Mouse (Mus musculus) midbrain, embryonic 15.5 days (tissue): ENCODE measurements around the gene Ahnak. TPM values are rescaled to one million over a fixed set of nuclear protein-coding genes. Genes with fewer than 3 reads are reported as not detected.
"Not testable (repeated sequence)": the region's sequence is repeated elsewhere in the genome, so short reads cannot be mapped to it uniquely, and the experiment has no call there.

Experiments
- ATAC-seq: fragments of 200-750 bp; cut with Nextera tagmentation; replicated peaks from 2 replicates; pipeline ENCODE4 v1.8.0; 2017; ENCODE audit warnings: moderate TSS enrichment
- H3K27ac ChIP-seq: fragments of 300-500 bp; sonication (generic); 2 replicates; pipeline ENCODE4 v1.5.1; 2015; ENCODE audit warnings: mild to moderate bottlenecking, inconsistent platforms
- H3K27me3 ChIP-seq: fragments of 300-500 bp; sonication (generic); replicated peaks from 2 replicates; pipeline ENCODE4 v1.6.1; 2015; ENCODE audit warnings: inconsistent platforms
- H3K36me3 ChIP-seq: fragments of 300-500 bp; sonication (generic); replicated peaks from 2 replicates; pipeline ENCODE4 v1.6.1; 2015; ENCODE audit warnings: inconsistent platforms
- H3K4me1 ChIP-seq: fragments of 300-500 bp; sonication (generic); 2 replicates; pipeline ENCODE4 v1.6.1; 2015; ENCODE audit warnings: inconsistent platforms
- H3K4me2 ChIP-seq: fragments of 300-500 bp; sonication (generic); 2 replicates; pipeline ENCODE4 v1.6.1; 2015; ENCODE audit warnings: inconsistent platforms, mild to moderate bottlenecking, moderate library complexity
- H3K4me3 ChIP-seq: fragments of 300-500 bp; sonication (generic); 2 replicates; pipeline ENCODE4 v1.5.1; 2015; ENCODE audit warnings: mild to moderate bottlenecking, inconsistent platforms
- H3K9ac ChIP-seq: fragments of 300-500 bp; sonication (generic); 2 replicates; pipeline ENCODE4 v1.6.1; 2015; ENCODE audit warnings: mild to moderate bottlenecking, inconsistent platforms
- H3K9me3 ChIP-seq: fragments of 300-500 bp; sonication (generic); 2 replicates; pipeline ENCODE4 v1.6.1; 2016; ENCODE audit warnings: inconsistent platforms
- WGBS: fragments of 180-500 bp; shearing (Covaris S2); methylation state at CpG from one replicate; pipeline ENCODE4 v1.1.7; 2015; ENCODE audit warnings: mixed read lengths; 5-methylcytosine and 5-hydroxymethylcytosine counted together
- polyA plus RNA-seq: library from polyadenylated mRNA; unstranded; fragments of >200 nt; fragmentation: Nextera tagmentation; extraction: Ambion mirVana; gene quantifications from 2 replicates; pipeline ENCODE4 v1.2.1, GENCODE M21; 2015

Ahnak gene
- polyA plus RNA-seq, 1 experiment from 2014 or later, result 4.9 TPM

DNA sequence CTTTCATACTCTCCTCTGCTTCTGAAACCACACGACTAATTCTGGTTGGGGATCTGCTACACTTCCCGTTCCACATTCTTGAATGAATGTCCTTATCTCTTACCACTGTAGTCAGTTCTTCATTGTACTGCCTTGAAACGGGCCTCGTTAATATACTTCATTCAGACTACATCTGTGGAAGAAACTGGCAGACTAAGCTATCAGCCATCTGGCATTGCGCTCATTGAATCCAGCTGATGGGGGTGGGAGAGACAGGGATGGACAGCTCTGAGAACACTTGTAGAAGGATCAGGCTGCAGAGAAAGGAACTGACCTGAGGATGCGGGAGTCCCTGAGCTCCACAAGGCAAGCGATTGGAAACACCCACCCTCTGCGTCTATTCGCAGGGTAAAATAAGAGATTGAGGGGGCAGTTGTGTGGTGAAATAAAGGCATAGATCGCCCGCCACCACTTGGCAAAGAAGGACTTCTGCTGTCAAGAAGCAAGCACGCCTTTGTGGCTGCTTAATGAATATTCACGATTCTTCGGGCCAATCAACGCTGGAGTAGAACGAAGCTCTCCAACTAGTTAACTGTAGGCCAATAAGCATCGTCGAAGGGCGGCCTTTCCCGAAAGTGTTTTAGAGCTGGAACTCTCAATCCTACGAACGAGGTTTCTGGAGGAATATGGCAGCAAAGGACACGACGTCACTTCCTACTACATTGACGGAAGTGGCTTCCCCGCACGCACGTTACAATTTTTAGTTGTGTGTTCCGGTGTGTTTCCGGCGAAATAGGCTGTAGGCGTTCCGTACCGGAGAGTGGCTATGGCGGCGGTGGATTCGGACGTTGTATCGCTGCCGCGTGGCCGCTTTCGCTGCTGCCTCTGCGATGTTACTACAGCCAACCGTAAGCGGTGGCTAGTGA, 35.7 kb upstream of the Ahnak start, which contains the start of gene Tut1:
Tut1 (plus strand) TSS at position 713 of the 905 bp plus-strand sequence.
- ATAC-seq, result peak; percentile 95
- Histone ChIP-seq H3K4me2 (peak within 1 kb of the TSS; percentile 89), H3K9ac (peak within 1 kb of the TSS; percentile 54), H3K9me3 (no peaks in the 10 kb centered on the region), H3K27me3 (no peaks in the 10 kb centered on the region), H3K4me1 (peaks cover 31% of the 10 kb centered on the region), H3K4me3 (peak within 1 kb of the TSS; percentile 79), H3K27ac (peak within 1 kb of the TSS; percentile 89), H3K36me3 (peaks cover 30% of the 10 kb centered on the region)
- WGBS, result 2% methylated on average over 46 of the region's 46 CpGs

DNA sequence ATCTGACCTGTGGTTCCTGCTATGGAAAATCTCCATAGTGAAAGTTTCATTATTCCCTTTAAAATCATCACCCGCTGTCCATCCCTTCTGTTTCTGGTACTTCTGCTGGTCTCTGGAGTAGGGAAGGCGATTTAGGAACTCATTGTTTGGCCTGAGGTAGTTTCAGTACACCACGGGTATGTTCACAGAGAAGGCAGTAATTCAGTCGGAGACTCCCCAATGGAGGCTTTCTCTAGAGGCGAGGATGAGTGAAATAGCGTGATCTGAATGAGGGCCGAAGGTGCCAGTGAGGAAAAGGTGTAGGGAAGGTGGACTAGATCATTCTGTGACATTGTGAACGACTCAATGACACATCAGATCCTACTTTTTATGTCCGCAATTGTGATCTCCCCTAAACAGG, 34.9 kb upstream of the Ahnak start:
- Histone ChIP-seq H3K4me2 (peak overlapping the region; percentile 89), H3K27ac (peak overlapping the region; percentile 89), H3K36me3 (peaks cover 27% of the 10 kb centered on the region), H3K4me1 (peaks cover 31% of the 10 kb centered on the region), H3K27me3 (no peaks in the 10 kb centered on the region), H3K4me3 (peak overlapping the region; percentile 79), H3K9ac (peak overlapping the region; percentile 54), H3K9me3 (no peaks in the 10 kb centered on the region)
- 0 out of 2 replicates have a peak, but pooled peaks have one; percentile 0 for ATAC-seq
- 10% methylated on average over 9 of the region's 9 CpGs for WGBS

DNA sequence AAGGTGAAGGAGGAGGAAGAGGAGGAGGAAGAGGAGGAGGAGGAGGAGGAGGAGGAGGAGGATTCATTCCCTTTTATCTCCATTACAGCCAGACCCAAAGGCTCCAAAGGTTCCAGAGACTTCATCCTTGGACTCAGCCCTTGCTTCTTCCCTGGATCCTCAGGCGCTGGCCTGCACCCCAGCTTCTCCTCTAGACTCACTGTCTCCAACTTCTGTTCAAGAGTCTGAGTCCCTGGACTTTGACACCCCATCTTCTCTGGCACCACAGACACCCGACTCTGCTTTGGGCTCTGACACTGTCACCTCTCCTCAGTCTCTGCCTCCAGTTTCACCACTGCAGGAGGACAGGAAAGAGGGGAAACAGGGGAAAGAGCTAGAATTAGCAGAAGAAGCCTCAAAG, 26.8 kb upstream of the Ahnak start:
- Histone ChIP-seq H3K27me3 (no peaks in the 10 kb centered on the region), H3K4me1 (peaks cover 10% of the 10 kb centered on the region), H3K9ac (no peak overlapping the region), H3K4me3 (no peak overlapping the region), H3K4me2 (no peak overlapping the region), H3K9me3 (no peaks in the 10 kb centered on the region), H3K27ac (no peak overlapping the region), H3K36me3 (peaks cover 55% of the 10 kb centered on the region)
- no peak for ATAC-seq
- WGBS, result 97% methylated on average over 2 of the region's 2 CpGs

DNA sequence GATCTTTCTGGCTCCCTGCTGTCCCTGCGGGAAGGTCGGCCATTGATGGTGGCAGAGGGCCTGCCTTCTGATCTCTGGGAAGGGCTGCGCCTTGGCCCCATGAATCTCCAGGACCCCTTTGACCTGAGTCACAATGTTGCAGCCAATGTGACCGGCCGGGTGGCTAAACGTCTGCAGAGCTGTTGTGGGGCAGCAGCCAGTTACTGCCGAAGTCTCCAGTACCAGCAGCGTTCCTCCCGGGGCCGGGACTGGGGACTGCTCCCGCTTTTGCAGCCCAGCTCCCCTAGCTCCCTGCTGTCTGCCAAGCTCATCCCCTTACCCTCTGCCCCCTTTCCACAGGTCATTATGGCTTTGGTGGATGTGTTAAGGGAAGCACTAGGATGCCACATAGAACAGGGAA, 24.0 kb upstream of the Ahnak start:
- peaks cover 26% of the 10 kb centered on the region for H3K4me1 ChIP-seq
- H3K9me3 ChIP-seq, result no peaks in the 10 kb centered on the region
- no peak overlapping the region for H3K27ac ChIP-seq
- no peak for ATAC-seq
- H3K4me2 ChIP-seq, result no peak overlapping the region
- H3K27me3 ChIP-seq, result no peaks in the 10 kb centered on the region
- no peak overlapping the region for H3K9ac ChIP-seq
- H3K36me3 ChIP-seq, result peaks cover 43% of the 10 kb centered on the region
- 82% methylated on average over 11 of the region's 11 CpGs for WGBS
- no peak overlapping the region for H3K4me3 ChIP-seq

DNA sequence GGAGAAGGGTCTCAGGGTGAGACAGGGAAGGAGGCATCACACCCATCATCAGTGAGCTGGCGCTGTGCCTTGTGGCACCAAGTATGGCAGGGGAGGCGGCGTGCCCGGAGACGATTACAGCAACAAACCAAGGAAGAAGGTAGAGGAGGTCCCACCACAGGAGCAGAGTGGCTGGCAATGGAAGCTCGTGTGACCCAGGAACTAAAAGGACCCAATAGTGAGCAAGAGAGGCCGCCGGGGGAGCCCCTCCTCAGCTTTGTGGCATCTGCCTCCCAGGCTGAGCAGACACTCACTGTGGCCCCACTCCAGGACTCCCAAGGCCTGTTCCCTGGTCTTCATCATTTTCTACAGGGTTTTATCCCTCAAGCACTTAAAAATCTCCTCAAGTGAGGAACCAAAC, 23.3 kb upstream of the Ahnak start:
- peaks cover 50% of the 10 kb centered on the region for H3K36me3 ChIP-seq
- peak overlapping the region; percentile 77; the same call in 1 of the 2 replicates for H3K27ac ChIP-seq
- ATAC-seq, result no peak
- 78% methylated on average over 8 of the region's 8 CpGs for WGBS
- peaks cover 26% of the 10 kb centered on the region for H3K4me1 ChIP-seq
- no peaks in the 10 kb centered on the region for H3K9me3 ChIP-seq
- no peak overlapping the region for H3K9ac ChIP-seq
- H3K4me3 ChIP-seq, result peak overlapping the region; percentile 60
- H3K27me3 ChIP-seq, result no peaks in the 10 kb centered on the region
- H3K4me2 ChIP-seq, result peak overlapping the region; percentile 53

DNA sequence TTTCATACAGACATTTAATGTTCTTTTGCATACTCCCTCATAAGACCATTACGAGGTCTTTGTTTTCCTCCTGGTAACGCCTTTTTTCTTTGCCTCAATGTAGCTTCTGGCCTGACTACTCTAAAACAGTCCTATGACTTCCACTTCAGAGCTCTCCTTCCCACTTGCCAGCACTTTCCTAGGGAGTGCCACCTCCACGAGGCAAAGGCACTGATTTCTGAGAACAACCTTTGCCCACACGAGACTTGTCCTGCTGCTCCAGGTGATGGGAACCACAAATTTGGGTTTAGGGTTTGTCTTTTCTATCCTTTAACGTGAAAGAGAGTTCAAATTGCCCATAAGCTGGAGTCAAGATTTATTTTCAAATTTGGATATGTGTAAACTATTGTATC, 22.9 kb upstream of the Ahnak start:
- Histone ChIP-seq H3K9me3 (no peaks in the 10 kb centered on the region), H3K4me1 (peaks cover 26% of the 10 kb centered on the region), H3K36me3 (peaks cover 54% of the 10 kb centered on the region), H3K4me3 (peak overlapping the region; percentile 60), H3K27me3 (no peaks in the 10 kb centered on the region), H3K27ac (peak overlapping the region; percentile 77), H3K9ac (peak overlapping the region; percentile 28), H3K4me2 (peak overlapping the region; percentile 53)
- WGBS, result 46% methylated on average over 5 of the region's 5 CpGs
- no peak for ATAC-seq

DNA sequence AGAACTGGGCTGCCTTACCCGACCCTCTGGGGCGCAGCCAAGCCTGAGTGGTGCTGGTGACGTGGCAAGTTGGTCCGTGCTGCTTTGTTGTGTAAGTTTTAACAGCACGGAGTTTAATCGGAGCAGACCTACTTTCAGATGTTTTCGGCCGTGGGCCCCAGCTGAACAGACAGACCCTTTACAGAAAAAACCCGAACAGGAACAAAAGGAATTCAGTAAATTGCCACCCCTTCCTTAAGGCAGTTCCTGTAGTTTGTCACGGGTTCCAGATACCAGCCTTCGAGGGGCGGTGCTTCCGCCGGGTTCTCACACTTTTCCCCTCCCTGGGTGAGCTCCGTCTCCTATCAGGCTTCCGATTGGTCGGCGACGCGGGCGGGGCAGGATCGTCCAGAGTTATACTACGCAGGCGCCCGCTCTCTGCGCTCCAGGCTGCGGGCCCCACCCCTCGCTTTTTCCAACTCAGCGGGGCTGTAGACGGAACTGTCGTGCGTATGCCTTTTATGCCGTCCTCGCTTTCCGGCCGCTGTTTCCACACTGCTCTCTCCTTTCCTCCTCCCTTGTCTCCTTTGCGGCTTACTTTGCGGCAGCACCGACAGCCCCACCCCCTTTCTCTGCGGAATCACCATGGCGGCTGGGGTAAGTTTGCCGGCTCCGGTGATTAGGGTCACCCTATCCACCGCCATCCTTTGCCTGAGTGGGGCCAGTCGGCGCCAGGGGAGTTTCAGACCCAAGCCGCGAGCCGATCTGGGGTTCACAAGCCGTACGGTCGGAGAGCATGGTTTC, 22.3 kb upstream of the Ahnak start, which contains the start of gene Eef1g:
Eef1g (plus strand) TSS at position 452 of the 783 bp plus-strand sequence.
- Histone ChIP-seq H3K4me1 (peaks cover 26% of the 10 kb centered on the region), H3K9ac (peak within 1 kb of the TSS; percentile 54), H3K9me3 (no peaks in the 10 kb centered on the region), H3K27me3 (no peaks in the 10 kb centered on the region), H3K36me3 (peaks cover 58% of the 10 kb centered on the region), H3K27ac (peak within 1 kb of the TSS; percentile 81), H3K4me3 (peak within 1 kb of the TSS; percentile 60), H3K4me2 (peak within 1 kb of the TSS; percentile 65)
- ATAC-seq, result peak; percentile 98
- under 1% methylated on average over 52 of the region's 52 CpGs for WGBS

DNA sequence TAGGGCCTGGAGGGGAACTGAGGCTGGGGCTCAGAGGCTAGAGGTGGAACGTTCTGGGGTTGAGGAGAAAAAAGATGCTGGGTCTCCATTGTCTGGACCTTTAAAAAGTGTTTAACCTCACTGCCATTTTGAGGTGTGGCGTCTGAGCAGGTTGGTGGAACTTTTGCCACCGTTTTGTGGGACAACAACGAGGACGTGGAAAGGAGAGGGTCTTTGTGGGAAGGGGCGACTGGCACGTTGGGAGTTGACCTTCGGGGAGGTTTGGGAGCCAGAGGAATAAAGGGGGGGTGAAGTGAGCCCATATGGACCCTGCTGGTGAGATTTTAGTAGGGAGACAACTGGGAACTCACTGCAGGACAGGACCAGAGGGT, 21.7 kb upstream of the Ahnak start:
- Histone ChIP-seq H3K4me1 (peaks cover 26% of the 10 kb centered on the region), H3K9ac (peak overlapping the region; percentile 54), H3K4me3 (peak overlapping the region; percentile 60), H3K9me3 (no peaks in the 10 kb centered on the region), H3K4me2 (peak overlapping the region; percentile 65), H3K27ac (peak overlapping the region; percentile 81), H3K27me3 (no peaks in the 10 kb centered on the region), H3K36me3 (peaks cover 62% of the 10 kb centered on the region)
- peak; percentile 24 for ATAC-seq
- WGBS, result 0% methylated on average over 8 of the region's 8 CpGs

DNA sequence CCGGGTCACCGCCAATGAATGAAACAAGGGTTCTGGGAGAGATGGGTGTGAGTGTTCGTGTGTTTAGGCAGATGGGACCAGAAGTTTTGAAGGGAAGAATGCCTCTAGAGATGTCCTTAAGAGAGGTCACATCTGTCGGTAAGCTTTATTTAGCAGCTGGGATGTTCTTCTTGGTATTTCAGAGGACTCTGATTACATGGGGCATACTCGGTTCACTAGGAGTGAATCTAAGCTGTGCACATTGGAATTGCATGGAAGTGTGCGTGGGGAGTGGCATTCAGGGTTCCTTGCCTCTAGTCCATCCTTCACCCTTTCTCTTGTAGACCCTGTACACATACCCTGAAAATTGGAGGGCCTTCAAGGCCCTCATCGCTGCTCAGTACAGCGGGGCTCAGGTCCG, 21.2 kb upstream of the Ahnak start:
- H3K36me3 ChIP-seq, result peaks cover 64% of the 10 kb centered on the region
- no peaks in the 10 kb centered on the region for H3K27me3 ChIP-seq
- no peaks in the 10 kb centered on the region for H3K9me3 ChIP-seq
- peak overlapping the region; percentile 60 for H3K4me3 ChIP-seq
- WGBS, result 8% methylated on average over 9 of the region's 9 CpGs
- no peak for ATAC-seq
- H3K4me2 ChIP-seq, result peak overlapping the region; percentile 65
- peak overlapping the region; percentile 54 for H3K9ac ChIP-seq
- H3K27ac ChIP-seq, result peak overlapping the region; percentile 81; the same call in 1 of the 2 replicates
- H3K4me1 ChIP-seq, result peaks cover 26% of the 10 kb centered on the region

DNA sequence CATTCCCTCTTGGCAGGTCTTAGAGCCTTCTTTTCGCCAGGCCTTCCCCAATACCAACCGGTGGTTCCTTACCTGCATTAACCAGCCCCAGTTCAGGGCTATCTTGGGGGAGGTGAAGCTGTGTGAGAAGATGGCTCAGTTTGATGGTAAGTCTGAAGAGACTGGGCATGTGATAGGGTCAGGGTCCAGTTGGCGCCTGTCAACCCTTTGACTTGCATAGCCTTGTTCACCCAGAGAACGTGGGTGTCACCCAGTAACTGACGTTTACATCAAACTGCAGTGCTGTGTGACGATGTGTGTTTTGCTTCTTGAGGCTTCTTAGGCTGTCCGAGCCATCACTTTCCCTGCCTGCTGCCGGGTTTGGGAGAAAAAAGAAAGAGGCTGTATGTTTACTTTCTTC, 16.6 kb upstream of the Ahnak start:
- WGBS, result 90% methylated on average over 8 of the region's 8 CpGs
- not testable (repeated sequence) for H3K9ac ChIP-seq, ATAC-seq, H3K27me3 ChIP-seq, H3K4me3 ChIP-seq, H3K4me2 ChIP-seq, H3K27ac ChIP-seq, H3K9me3 ChIP-seq
- H3K4me1 ChIP-seq, result peaks cover 16% of the 10 kb centered on the region
- peaks cover 60% of the 10 kb centered on the region for H3K36me3 ChIP-seq

DNA sequence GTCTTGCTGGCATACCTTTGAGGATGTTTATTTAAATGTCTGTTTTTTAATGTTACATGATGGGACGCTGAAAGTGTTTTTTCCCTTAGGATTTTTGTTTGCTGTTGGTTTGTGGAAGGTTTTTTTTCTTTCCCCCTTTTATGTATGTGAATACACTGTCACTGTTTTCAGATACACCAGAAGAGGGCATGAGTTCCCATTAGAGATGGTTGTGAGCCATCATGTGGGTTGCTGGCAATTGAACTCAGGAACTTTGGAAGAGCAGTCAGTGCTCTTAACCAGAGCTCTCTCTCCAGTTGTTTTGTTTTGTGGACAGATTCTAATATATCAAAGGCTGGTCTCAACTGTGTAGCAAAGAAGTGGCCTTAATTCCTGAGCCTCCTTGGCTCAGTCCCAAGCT, 14.4 kb upstream of the Ahnak start:
- Histone ChIP-seq H3K36me3 (peaks cover 73% of the 10 kb centered on the region), H3K27ac (no peak overlapping the region), H3K9me3 (no peaks in the 10 kb centered on the region), H3K4me3 (no peak overlapping the region), H3K9ac (no peak overlapping the region), H3K4me1 (no peaks in the 10 kb centered on the region), H3K27me3 (no peaks in the 10 kb centered on the region), H3K4me2 (no peak overlapping the region)
- 89% methylated on average over 1 of the region's 1 CpGs for WGBS
- ATAC-seq, result no peak

DNA sequence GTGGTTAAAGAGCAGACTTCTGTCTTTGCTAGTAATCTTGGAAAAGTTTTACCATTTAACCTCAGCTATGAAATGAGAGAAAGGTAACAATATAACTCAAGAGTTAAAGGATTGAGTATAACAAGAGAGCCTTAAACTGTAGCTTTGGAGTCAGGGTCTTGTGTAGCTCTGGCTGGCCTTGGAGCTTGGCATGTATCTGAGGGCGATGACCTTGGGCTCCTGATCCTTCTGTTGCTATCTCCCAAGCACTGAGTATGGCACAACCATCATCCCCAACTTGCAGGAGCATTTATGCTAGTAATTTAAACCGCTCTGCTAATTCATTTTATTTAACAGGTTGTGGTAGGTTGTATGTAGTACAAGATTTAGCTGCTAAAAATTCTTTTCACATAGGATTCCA, 13.6 kb upstream of the Ahnak start:
- no peak for ATAC-seq
- H3K36me3 ChIP-seq, result peaks cover 75% of the 10 kb centered on the region
- H3K9ac ChIP-seq, result no peak overlapping the region
- no peaks in the 10 kb centered on the region for H3K9me3 ChIP-seq
- no peaks in the 10 kb centered on the region for H3K4me1 ChIP-seq
- H3K27ac ChIP-seq, result no peak overlapping the region
- 99% methylated on average over 2 of the region's 2 CpGs for WGBS
- no peak overlapping the region for H3K4me3 ChIP-seq
- no peaks in the 10 kb centered on the region for H3K27me3 ChIP-seq
- H3K4me2 ChIP-seq, result no peak overlapping the region
